Mouse (Mus musculus) erythroblast, embryonic 14.5 days (primary cell): Measurements from ENCODE around the gene Serf1. TPM values are rescaled to one million over a fixed set of nuclear protein-coding genes. Genes with fewer than 3 reads are reported as not detected.
A peak's percentile ranks its signal among the peaks of the same experiment; 100 is the strongest.
"Not testable (repeated sequence)": the region's sequence is repeated elsewhere in the genome, so short reads cannot be mapped to it uniquely, and the experiment has no call there.

Experiments used
- H3K27me3 ChIP-seq: 2 replicates; pipeline ENCODE4 v1.6.1; 2012; ENCODE audit warnings: inconsistent platforms; ENCODE audit not compliant: control insufficient read depth
- H3K36me3 ChIP-seq: 2 replicates; pipeline ENCODE4 v1.6.1; 2012; ENCODE audit warnings: mild to moderate bottlenecking, inconsistent platforms; ENCODE audit not compliant: control insufficient read depth
- H3K4me1 ChIP-seq: 2 replicates; pipeline ENCODE4 v1.6.1; 2012; ENCODE audit warnings: inconsistent platforms; ENCODE audit not compliant: control insufficient read depth
- H3K4me3 ChIP-seq: replicated peaks from 2 replicates; pipeline ENCODE3; 2012; ENCODE audit warnings: moderate library complexity, mild to moderate bottlenecking, inconsistent platforms
- H3K9me3 ChIP-seq: 2 replicates; pipeline ENCODE4 v1.6.1; 2012; ENCODE audit warnings: low read length, inconsistent platforms, mixed read lengths; ENCODE audit not compliant: control insufficient read depth
- GATA1 ChIP-seq: IDR thresholded peaks from 2 replicates; pipeline ENCODE4 v1.6.1; 2012; ENCODE audit warnings: low read length, inconsistent platforms, mixed read lengths
- TAL1 ChIP-seq: IDR thresholded peaks from 3 replicates; pipeline ENCODE4 v1.6.1; 2012; ENCODE audit warnings: low read length, inconsistent platforms, mixed read lengths
- polyA plus RNA-seq: library from polyadenylated mRNA; stranded (reverse); fragments of >175 nt; gene quantifications from 2 replicates; pipeline ENCODE4 v1.2.3, GENCODE M21; 2012

Gene Serf1
- polyA plus RNA-seq, 1 experiment = 0.76 TPM

GRCm38 (mm10) chr13:100123970-100124369 is 16.2 kb downstream of the Serf1 start:
- Histone ChIP-seq H3K4me3 (peak overlapping the region; percentile 79), H3K4me1 (peaks cover 22% of the 10 kb centered on the region), H3K36me3 (peaks cover 23% of the 10 kb centered on the region), H3K27me3 (no peaks in the 10 kb centered on the region), H3K9me3 (no peaks in the 10 kb centered on the region)
- TF ChIP-seq GATA1 (no peak), TAL1 (no peak)

GRCm38 (mm10) chr13:100124423-100125257 is 16.8 kb downstream of the Serf1 start, which contains the start of gene Smn1:
Gene Smn1, plus strand, starts transcription at chr13:100124852.
- Histone ChIP-seq H3K4me1 (peaks cover 22% of the 10 kb centered on the region), H3K36me3 (peaks cover 29% of the 10 kb centered on the region), H3K9me3 (no peaks in the 10 kb centered on the region), H3K27me3 (no peaks in the 10 kb centered on the region), H3K4me3 (peak within 1 kb of the TSS; percentile 79)
- TF ChIP-seq TAL1 (no peak), GATA1 (no peak)

- H3K4me1 ChIP-seq = peaks cover 22% of the 10 kb centered on the region
- TF ChIP-seq GATA1 (no peak), TAL1 (no peak)
- H3K36me3 ChIP-seq = peaks cover 31% of the 10 kb centered on the region
- H3K9me3 ChIP-seq = no peaks in the 10 kb centered on the region
- peak overlapping the region; percentile 79 for H3K4me3 ChIP-seq
- no peaks in the 10 kb centered on the region for H3K27me3 ChIP-seq
Measured at GRCm38 (mm10) chr13:100125258-100125643, 17.4 kb downstream of the Serf1 start.

- H3K4me1 ChIP-seq = no peaks in the 10 kb centered on the region
- no peaks in the 10 kb centered on the region for H3K27me3 ChIP-seq
- H3K36me3 ChIP-seq = peaks cover 21% of the 10 kb centered on the region
- no peak overlapping the region for H3K4me3 ChIP-seq
- no peaks in the 10 kb centered on the region for H3K9me3 ChIP-seq
- no peak for TF ChIP-seq GATA1
- TF ChIP-seq TAL1 = no peak
Measured at GRCm38 (mm10) chr13:100141646-100142314, 34.0 kb downstream of the Serf1 start.

- Histone ChIP-seq H3K4me1 (no peaks in the 10 kb centered on the region), H3K36me3 (no peaks in the 10 kb centered on the region), H3K9me3 (peaks cover 3% of the 10 kb centered on the region), H3K4me3 (no peak overlapping the region), H3K27me3 (no peaks in the 10 kb centered on the region)
- TF ChIP-seq TAL1 (no peak), GATA1 (no peak)
Measured at GRCm38 (mm10) chr13:100152659-100153058, 44.8 kb downstream of the Serf1 start.

- Histone ChIP-seq H3K4me3 (no peak overlapping the region), H3K9me3 (peaks cover 3% of the 10 kb centered on the region), H3K27me3 (no peaks in the 10 kb centered on the region), H3K36me3 (no peaks in the 10 kb centered on the region), H3K4me1 (no peaks in the 10 kb centered on the region)
- no peak for TF ChIP-seq GATA1
- TF ChIP-seq TAL1 = no peak
Measured at GRCm38 (mm10) chr13:100156624-100157023, 48.8 kb downstream of the Serf1 start.

GRCm38 (mm10) chr13:100161171-100161870 is 53.5 kb downstream of the Serf1 start:
- not testable (repeated sequence) for H3K27me3 ChIP-seq, H3K36me3 ChIP-seq, H3K9me3 ChIP-seq, H3K4me3 ChIP-seq, H3K4me1 ChIP-seq

- H3K36me3 ChIP-seq, H3K9me3 ChIP-seq, H3K27me3 ChIP-seq, H3K4me3 ChIP-seq, H3K4me1 ChIP-seq: not testable (repeated sequence)
Measured at GRCm38 (mm10) chr13:100162467-100162866, 54.7 kb downstream of the Serf1 start.

Other genes with a start within 250 kb of the Serf1 start
- gene Cartpt, start 206.9 kb upstream of the Serf1 start, polyA plus RNA-seq = not detected in 2 replicates
- gene Mccc2, start 92.4 kb upstream of the Serf1 start, polyA plus RNA-seq = 0.14 and 0.15 TPM in 2 replicates
- gene Bdp1, start 3.9 kb upstream of the Serf1 start, polyA plus RNA-seq = 0.13 and 0.21 TPM in 2 replicates
- gene Smn1, start 16.8 kb downstream of the Serf1 start, polyA plus RNA-seq = 3.3 and 4.1 TPM in 2 replicates
- 0.01 TPM in 1 of 2 replicates, not detected in the other for gene Naip2, start 94.1 kb downstream of the Serf1 start, polyA plus RNA-seq
- not detected in 2 replicates for gene Naip5, start 138.3 kb downstream of the Serf1 start, polyA plus RNA-seq
- not detected in 2 replicates for gene Naip6, start 209.7 kb downstream of the Serf1 start, polyA plus RNA-seq